Mouse (Mus musculus) monocyte, adult 5-6 weeks (primary cell): Measurements from ENCODE around the gene Ackr4. TPM values are rescaled to one million over a fixed set of nuclear protein-coding genes. Genes with fewer than 3 reads are reported as not detected.

ENCODE experiments used
- ATAC-seq: fragments of 153-309, 156-312 bp; replicated peaks from 2 replicates; pipeline ENCODE4 v1.8.0; 2017; ENCODE audit warnings: mild to moderate bottlenecking; ENCODE audit not compliant: low TSS enrichment, insufficient number of reproducible peaks, severe bottlenecking, poor library complexity, low FRiP score
- total RNA-seq: library from RNA; stranded (forward); fragments of 200-1000, 200-491, 200-594 nt; gene quantifications from 3 replicates; pipeline ENCODE4 v1.2.3, GENCODE M21; 2017

The Ackr4 gene
- total RNA-seq, 1 experiment from 2014 or later, result not detected

GRCm38 (mm10) chr9:104064571-104064970, 62.2 kb downstream of the Ackr4 start:
- no peak for ATAC-seq

- peak; percentile 81 for ATAC-seq
Measured at GRCm38 (mm10) chr9:104063244-104063961, 63.3 kb downstream of the Ackr4 start, which contains the start of gene Acad11. Gene Acad11, plus strand, starts transcription at chr9:104063377.

GRCm38 (mm10) chr9:104062430-104063243, 64.1 kb downstream of the Ackr4 start, which contains the start of gene Uba5:
Gene Uba5, minus strand, starts transcription at chr9:104063134.
- peak; percentile 57; the same call in 1 of the 2 replicates for ATAC-seq

GRCm38 (mm10) chr9:104051028-104051427, 75.7 kb downstream of the Ackr4 start:
- no peak for ATAC-seq

- ATAC-seq, result no peak
Measured at GRCm38 (mm10) chr9:104043676-104044075, 83.1 kb downstream of the Ackr4 start.

GRCm38 (mm10) chr9:104040362-104040761, 86.4 kb downstream of the Ackr4 start, which contains the start of gene Gm28305:
Gene Gm28305, plus strand, starts transcription at chr9:104040662.
- ATAC-seq, result no peak

GRCm38 (mm10) chr9:104039742-104040141, 87.0 kb downstream of the Ackr4 start:
- ATAC-seq, result no peak

GRCm38 (mm10) chr9:104039031-104039695, 87.6 kb downstream of the Ackr4 start:
- ATAC-seq, result no peak

- no peak for ATAC-seq
Measured at GRCm38 (mm10) chr9:104038266-104038665, 88.5 kb downstream of the Ackr4 start.

GRCm38 (mm10) chr9:104035261-104036015, 91.3 kb downstream of the Ackr4 start:
- peak; percentile 85 for ATAC-seq

- ATAC-seq, result no peak
Measured at GRCm38 (mm10) chr9:104034718-104035117, 92.0 kb downstream of the Ackr4 start.

- no peak for ATAC-seq
Measured at GRCm38 (mm10) chr9:104034231-104034630, 92.5 kb downstream of the Ackr4 start.

Other genes starting within 250 kb of the Ackr4 start
- 1.7 to 5.4 TPM (median 1.8 TPM) in 3 replicates for gene Nphp3, start 124.4 kb downstream of the Ackr4 start, total RNA-seq
- gene Gm28305, start 86.3 kb downstream of the Ackr4 start, total RNA-seq, result not detected in 3 replicates
- 30.0 to 46.6 TPM (median 44.5 TPM) in 3 replicates for gene Uba5, start 63.8 kb downstream of the Ackr4 start, total RNA-seq
- 5.3 to 12.4 TPM (median 6.5 TPM) in 3 replicates for gene Acad11, start 63.6 kb downstream of the Ackr4 start, total RNA-seq
- 47.2 to 73.2 TPM (median 72.4 TPM) in 3 replicates for gene Dnajc13, start 136.0 kb upstream of the Ackr4 start, total RNA-seq
- 3.9 to 15.1 TPM (median 12.7 TPM) in 3 replicates for gene Acpp, start 210.8 kb upstream of the Ackr4 start, total RNA-seq